Mouse (Mus musculus) B cell, adult 2 months (primary cell): ENCODE measurements at regions not wholly inside any gene's neighbourhood (a gene's known extent, or its start where the extent isn't known, plus 50 kb on each side); places are given as distances from the start of the nearest gene placed in this dataset.

Experiments
- DNase-seq, 2 experiments: peaks; one replicate each; pipeline ENCODE4 v3.0.0; 2022

DNA sequence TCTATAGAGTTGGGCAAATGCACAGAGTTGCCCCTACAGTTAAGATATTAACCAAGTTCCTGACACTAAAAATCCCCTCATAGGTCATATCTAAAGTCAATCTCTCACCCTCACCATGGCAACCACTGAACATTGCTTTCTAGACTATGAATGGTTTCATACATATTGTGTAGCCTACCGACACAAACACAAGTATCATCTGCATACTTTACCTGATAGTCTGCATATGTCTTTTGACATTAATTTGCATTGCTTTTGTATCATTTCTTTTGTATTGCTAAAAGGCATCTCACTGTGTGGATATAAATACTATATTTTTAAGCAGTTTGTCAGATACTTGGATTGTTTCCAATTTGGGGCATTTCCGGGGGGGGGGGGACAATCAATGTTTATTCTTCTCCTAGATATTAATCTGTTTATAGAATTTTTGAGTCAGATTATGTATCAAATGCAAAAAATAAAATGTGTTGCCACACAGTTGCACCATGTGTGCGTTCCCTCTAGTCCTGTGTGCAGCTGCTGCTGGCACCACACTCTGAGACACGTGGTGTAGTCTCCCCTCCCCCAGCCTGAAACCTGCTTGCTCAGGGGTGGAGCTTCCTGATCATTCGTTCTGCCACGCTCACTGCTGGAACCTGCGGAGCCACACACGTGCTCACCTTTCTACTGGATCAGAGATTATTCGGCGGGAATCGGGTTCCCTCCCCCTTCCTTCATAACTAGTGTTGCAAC, 94.7 kb upstream of the Mapk10 start:
- no peak for DNase-seq

DNA sequence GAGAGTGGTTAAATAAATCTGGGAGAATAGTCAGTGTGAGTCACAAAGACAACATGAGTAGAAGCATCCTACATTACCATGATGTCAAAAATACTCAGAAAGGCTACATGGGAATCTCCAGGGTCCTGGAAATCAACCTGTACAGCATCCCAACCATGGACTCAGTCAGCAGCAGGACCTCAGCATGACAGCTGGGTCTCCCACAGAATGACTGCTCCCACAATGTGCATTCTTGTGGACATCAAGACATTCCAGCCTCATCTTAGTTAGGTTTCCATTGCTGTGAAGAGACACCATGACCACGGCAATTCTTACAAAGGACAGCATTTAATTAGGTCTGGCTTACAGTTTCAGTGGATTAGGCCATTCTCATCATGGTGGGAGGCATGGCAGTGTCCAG, 93.8 kb upstream of the Mapk10 start:
- DNase-seq, result no peak

DNA sequence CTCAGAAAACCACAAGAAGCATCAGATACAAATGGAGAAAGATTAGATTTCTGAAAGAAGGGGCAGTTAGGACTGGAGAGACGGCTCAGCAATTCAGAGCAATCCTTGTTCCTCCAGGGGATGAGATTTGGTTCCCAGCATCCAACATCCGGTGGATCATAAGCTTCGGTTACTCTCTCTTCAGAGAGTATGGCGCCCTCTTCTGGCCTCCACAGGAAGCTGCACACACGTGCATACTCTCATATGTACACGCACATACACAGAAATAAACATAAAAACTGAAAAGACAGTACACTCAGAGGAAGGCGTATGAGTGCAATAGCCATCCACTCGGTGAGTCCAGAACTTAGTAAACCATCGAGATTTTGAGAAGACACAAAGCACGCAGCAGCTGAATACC, 91.6 kb upstream of the Mapk10 start:
- no peak for DNase-seq

DNA sequence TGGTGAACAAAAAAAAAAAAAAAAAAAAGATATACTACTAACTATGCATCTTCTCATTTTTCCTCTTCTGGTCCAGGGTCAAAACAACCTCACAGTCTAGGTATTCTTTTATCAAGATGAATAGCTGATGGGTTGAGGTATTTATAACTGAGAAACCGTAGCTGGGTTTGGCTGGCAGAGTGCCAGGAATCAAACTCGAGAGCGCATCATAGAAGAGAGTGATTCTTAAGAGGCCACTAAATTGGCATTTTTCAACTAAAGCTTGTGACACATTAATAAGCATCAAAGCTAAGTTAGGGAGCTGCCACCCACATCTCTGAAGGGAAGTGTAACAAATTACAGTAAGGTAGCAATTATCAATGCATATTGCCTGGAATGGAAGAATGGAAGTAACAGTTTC, 90.2 kb upstream of the Mapk10 start:
- no peak for DNase-seq

DNA sequence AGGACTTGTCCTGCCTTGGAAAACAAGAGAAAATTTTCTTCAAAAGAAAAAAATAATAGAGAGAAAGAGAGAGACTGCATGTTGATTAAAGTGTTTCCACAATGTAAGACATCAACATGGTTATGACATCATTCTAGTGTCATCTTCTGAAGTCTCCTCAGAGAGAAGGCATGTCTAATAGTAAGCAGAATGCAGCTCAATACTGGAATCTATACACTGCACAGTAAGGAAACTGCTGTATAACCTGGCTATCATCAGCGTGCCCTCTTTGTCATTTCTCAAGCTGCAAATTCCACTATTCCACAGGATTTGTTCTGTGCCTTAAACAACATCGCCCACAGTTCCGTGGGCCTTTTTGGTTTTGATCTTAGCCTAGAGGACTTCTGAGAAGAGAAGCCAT, 82.8 kb upstream of the Mapk10 start:
- DNase-seq, result no peak

DNA sequence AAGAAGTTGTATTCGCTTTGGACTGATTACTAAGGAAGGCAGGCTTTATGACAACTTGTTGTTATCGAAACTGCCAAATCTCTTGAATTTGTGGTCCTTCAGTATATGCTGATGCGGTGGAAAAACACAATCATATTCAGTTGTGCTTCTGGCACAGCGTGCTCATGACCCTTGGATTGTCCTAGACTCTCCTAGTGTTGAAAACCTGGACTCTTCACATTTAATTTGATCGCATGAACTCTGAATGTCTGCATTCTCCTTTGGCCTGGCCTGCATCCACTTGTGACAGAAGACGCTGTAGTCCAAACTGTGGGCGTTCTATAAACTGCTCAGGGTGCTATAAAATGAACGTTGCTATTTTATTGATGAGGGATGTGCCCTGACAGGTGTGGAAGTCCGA, 80.6 kb upstream of the Mapk10 start:
- no peak for DNase-seq

DNA sequence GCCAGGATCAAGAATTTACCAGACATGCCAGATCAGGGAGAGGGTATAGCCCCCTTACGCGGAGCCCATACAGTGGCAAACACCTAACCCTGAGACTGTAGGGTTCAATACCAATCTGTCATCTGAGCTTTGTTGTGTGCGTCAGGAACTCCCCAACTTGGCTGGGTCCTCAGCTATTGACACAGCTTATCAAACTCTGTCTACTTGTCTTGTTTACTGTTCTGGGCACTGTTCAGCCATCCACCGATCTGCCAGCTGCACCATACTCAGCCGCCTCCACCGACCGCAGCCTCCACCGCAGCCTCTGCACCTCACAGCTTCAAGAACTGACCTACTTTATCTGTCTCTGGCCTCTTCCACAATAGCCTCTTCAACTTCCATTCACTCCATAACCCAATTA, 80.1 kb upstream of the Mapk10 start:
- no peak for DNase-seq

DNA sequence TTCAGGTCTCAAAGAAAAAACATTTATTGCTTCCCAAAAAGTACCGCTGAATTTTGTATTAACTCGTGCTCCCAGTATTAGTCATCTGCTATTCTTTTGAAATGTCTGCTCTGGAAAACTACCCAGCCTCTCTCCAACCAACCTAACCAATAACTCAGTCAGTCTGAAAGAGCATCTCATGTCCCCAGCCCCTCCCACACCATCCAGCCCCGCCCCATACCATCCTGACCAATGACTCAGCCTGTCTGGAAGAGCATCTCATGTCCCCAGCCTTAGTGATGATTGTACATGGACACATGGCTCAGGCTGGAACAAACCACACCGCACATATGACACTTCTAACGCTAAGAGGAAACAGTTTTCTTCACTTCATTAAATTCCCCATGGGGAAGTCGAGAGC, 58.1 kb upstream of the Mapk10 start:
- no peak for DNase-seq

DNA sequence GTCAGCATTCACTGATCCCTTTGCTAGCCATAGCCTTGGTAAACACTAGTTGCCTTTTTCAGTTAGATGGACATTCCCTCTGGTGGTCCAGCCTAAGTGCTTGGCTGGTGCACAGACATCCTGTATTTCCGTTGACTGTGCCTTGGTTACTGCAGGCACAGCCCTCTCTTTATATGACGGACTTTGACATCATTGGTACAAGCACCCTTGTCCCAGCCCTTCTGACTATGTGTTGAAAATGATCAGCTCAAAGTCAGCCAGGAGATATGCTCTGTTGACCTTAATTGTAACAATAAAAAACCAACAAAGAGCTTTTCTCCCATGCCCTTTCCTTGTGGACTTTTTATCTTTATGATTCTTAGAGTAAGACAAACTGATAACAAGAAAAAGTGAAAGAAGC, 53.8 kb upstream of the Mapk10 start:
- no peak for DNase-seq

DNA sequence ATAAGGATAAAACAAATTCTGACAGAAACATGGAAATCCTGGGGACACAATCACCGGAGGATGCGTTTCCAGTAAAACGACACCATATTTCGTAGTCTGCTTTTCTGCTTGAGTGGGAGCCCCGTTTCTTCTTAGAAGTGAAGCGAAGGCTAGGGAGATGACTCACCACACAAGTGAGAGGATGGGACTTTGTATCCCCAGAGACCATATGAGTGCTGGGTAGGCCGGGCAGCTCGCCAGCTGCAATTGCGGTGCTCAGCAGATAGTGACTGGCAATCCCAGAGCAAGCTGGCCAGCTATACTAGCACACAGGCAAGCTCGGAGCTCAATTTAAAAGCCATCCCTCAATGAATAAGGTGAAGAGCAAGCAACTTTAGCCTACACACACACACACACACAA, 50.3 kb upstream of the Mapk10 start:
- no peak for DNase-seq
